Mouse (Mus musculus): ENCODE measurements around the gene Tcf3. TPM values are rescaled to one million over a fixed set of nuclear protein-coding genes. Genes with fewer than 3 reads are reported as not detected.

Tcf3 gene
- polyA plus RNA-seq, 1 experiment from 2014 or later = 85.8 TPM

DNA sequence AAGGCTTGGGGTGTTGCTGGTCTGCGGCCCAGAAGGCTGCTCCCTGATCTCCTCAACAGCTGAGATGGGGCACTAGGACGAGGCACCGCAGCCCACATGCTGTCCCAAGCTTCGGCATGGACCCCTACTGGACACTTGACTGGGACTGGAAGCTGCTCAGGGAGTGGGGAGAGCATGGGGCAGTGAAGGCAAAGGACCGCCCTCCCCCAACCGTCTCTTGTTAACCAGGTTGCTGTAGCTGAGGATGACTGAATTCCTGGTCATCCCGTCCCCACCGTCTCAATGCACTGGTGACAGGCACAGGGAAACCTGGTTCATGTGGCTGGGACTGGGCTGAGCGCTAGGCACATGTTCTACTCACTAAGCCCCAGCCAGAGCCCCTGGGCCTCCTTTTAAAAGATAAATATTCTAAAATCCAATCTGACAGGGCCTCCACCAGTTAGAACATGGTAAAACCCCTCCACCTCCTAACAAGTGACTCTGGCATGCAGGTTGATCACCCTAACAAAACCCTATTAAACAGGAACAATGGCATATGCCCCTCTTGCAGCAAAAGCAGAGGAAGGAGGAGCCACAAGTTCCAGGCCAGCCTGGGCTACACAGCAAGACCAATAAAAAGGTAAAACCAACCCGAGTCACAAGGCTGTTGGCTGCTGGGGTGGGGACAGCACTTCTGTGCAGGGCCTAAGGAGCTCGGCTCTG, 36.5 kb downstream of the Tcf3 start:
- Histone ChIP-seq H3K27me3 (replicated peaks) (no peaks in the 10 kb centered on the region), H3K4me3 (peak overlapping the region; percentile 68), H3K27ac (ENCODE audit: poor library complexity, severe bottlenecking) (0 out of 2 replicates have a peak overlapping the region, but pooled peaks have one; percentile 14), H3K9me3 (replicated peaks) (no peaks in the 10 kb centered on the region), H3K4me2 (peak overlapping the region; percentile 81), H3K36me3 (peaks cover 65% of the 10 kb centered on the region), H3K4me1 (replicated peaks) (peaks cover 36% of the 10 kb centered on the region), H3K9ac (peak overlapping the region; percentile 87)
- no peak for ATAC-seq (ENCODE audit: insufficient number of reproducible peaks, low FRiP score)
- 86% methylated on average over 11 of the region's 11 CpGs for WGBS

DNA sequence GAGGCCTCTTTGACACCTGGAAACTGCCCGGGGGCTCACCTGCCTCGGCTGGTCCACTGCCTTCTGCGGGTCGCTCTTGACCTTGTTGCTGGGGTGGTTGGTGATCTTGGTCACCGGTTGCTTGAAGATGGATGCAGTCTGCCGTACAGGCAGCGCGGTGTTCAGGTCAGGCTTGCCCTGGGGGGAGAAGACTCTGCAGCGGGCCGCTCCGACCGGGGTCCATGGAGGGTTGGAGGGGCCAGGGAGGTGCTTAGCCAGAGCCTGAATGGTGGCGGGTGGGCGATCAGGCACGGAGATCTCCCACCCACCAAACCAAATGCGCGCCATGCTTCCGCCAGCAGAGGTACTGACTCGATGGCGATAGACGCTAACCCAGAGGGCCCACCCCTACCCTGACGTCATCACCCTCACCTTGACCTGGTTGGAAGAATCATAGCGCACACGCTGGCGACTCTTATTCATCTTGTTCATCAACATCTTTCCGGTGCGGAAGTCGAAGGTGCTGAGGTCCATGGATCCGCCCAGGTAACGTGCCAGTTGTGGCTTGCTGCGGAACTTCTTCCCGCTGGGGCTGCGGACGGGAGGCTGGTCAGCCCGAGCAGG, 38.3 kb downstream of the Tcf3 start:
- H3K36me3 ChIP-seq = peaks cover 73% of the 10 kb centered on the region
- H3K9me3 ChIP-seq (replicated peaks) = no peaks in the 10 kb centered on the region
- no peak overlapping the region for H3K4me2 ChIP-seq
- H3K9ac ChIP-seq = no peak overlapping the region
- no peak for ATAC-seq (ENCODE audit: insufficient number of reproducible peaks, low FRiP score)
- H3K27me3 ChIP-seq (replicated peaks) = no peaks in the 10 kb centered on the region
- no peak overlapping the region for H3K27ac ChIP-seq (ENCODE audit: poor library complexity, severe bottlenecking)
- H3K4me1 ChIP-seq (replicated peaks) = peaks cover 24% of the 10 kb centered on the region
- no peak overlapping the region for H3K4me3 ChIP-seq
- 94% methylated on average over 35 of the region's 35 CpGs for WGBS

- Histone ChIP-seq H3K4me1 (replicated peaks) (peaks cover 27% of the 10 kb centered on the region), H3K9me3 (replicated peaks) (no peaks in the 10 kb centered on the region), H3K36me3 (peaks cover 77% of the 10 kb centered on the region), H3K4me2 (no peak overlapping the region), H3K27ac (ENCODE audit: poor library complexity, severe bottlenecking) (no peak overlapping the region), H3K4me3 (no peak overlapping the region), H3K9ac (no peak overlapping the region), H3K27me3 (replicated peaks) (no peaks in the 10 kb centered on the region)
- ATAC-seq (ENCODE audit: insufficient number of reproducible peaks, low FRiP score) = no peak
- 87% methylated on average over 5 of the region's 5 CpGs for WGBS
Observed at GRCm38 (mm10) chr10:80392687-80393086, 40.8 kb downstream of the Tcf3 start.

- no peak overlapping the region for H3K4me2 ChIP-seq
- H3K4me1 ChIP-seq (replicated peaks) = peaks cover 17% of the 10 kb centered on the region
- H3K9me3 ChIP-seq (replicated peaks) = no peaks in the 10 kb centered on the region
- H3K4me3 ChIP-seq = no peak overlapping the region
- H3K27me3 ChIP-seq (replicated peaks) = no peaks in the 10 kb centered on the region
- H3K36me3 ChIP-seq = peaks cover 60% of the 10 kb centered on the region
- 83% methylated on average over 9 of the region's 9 CpGs for WGBS
- ATAC-seq (ENCODE audit: insufficient number of reproducible peaks, low FRiP score) = no peak
- no peak overlapping the region for H3K9ac ChIP-seq
- H3K27ac ChIP-seq (ENCODE audit: poor library complexity, severe bottlenecking) = no peak overlapping the region
Observed at GRCm38 (mm10) chr10:80390697-80391096, 42.8 kb downstream of the Tcf3 start.

DNA sequence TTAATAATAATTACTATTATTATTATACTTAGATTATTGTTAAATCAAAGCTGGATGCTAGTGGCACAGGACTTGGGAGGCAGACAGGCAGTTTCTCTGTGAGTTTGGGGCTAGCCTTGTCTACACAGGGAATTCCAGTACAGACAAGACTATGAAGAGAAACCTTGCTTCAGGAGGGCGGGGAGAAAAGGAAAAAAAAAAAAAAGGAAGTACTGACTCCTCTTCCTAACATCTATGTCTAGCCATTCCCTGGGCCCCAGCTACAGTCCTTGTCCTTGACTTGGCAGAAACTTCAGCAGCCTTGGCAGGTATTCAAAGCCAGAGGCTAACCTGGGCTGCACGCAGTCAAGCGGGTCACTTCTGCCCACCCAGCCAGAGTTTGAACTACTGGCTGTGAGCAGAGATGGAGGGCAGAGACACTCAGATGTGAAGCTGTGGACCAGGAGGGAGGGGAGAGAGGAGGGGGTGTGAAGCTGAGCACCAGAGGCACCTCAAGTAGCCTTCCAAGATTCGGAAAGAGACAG, 44.2 kb downstream of the Tcf3 start:
- no peak overlapping the region for H3K27ac ChIP-seq (ENCODE audit: poor library complexity, severe bottlenecking)
- no peak overlapping the region for H3K4me2 ChIP-seq
- H3K9me3 ChIP-seq (replicated peaks) = no peaks in the 10 kb centered on the region
- 65% methylated on average over 4 of the region's 4 CpGs for WGBS
- no peak for ATAC-seq (ENCODE audit: insufficient number of reproducible peaks, low FRiP score)
- peaks cover 51% of the 10 kb centered on the region for H3K36me3 ChIP-seq
- no peak overlapping the region for H3K9ac ChIP-seq
- no peak overlapping the region for H3K4me3 ChIP-seq
- peaks cover 32% of the 10 kb centered on the region for H3K4me1 ChIP-seq (replicated peaks)
- H3K27me3 ChIP-seq (replicated peaks) = no peaks in the 10 kb centered on the region

GRCm38 (mm10) chr10:80388731-80389130, 44.7 kb downstream of the Tcf3 start:
- Histone ChIP-seq H3K4me1 (replicated peaks) (peaks cover 35% of the 10 kb centered on the region), H3K27me3 (replicated peaks) (no peaks in the 10 kb centered on the region), H3K36me3 (peaks cover 49% of the 10 kb centered on the region), H3K27ac (ENCODE audit: poor library complexity, severe bottlenecking) (no peak overlapping the region), H3K9me3 (replicated peaks) (no peaks in the 10 kb centered on the region), H3K4me3 (0 out of 2 replicates have a peak overlapping the region, but pooled peaks have one; percentile 94), H3K9ac (peak overlapping the region; percentile 77; the same call in 1 of the 2 replicates), H3K4me2 (peak overlapping the region; percentile 95; the same call in 1 of the 2 replicates)
- no peak for ATAC-seq (ENCODE audit: insufficient number of reproducible peaks, low FRiP score)
- WGBS = 30% methylated on average over 2 of the region's 2 CpGs

DNA sequence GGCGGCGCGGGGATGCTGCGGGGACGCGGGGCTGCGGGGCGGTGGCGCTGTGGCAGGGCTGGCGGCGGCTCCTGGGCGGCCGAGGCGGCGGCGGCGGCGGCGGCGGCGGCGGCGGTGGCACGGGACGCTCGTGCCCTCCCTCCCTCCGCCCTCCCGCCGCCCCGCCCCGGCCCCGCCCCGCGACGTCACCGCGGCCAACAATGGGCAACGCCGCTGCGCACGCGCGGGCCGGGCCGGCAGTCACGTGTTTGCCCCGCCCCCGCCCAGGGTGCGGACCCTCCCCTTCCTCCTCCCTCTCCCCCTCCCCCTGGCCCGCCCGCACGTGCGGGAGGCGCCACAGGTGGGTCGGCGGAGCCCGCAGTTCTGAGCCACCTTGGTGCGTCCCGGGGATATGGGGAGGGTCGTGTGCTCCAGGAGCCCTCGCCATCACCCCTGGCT, 45.9 kb downstream of the Tcf3 start, which contains the start of gene Mex3d:
Gene Mex3d, minus strand, starts transcription at position 138 of the 438 bp plus-strand sequence.
- WGBS = 26% methylated on average over 39 of the region's 61 CpGs
- Histone ChIP-seq H3K4me2 (peak within 1 kb of the TSS; percentile 95), H3K4me3 (peak within 1 kb of the TSS; percentile 94), H3K4me1 (replicated peaks) (peaks cover 38% of the 10 kb centered on the region), H3K27me3 (replicated peaks) (no peaks in the 10 kb centered on the region), H3K9me3 (replicated peaks) (no peaks in the 10 kb centered on the region), H3K36me3 (peaks cover 49% of the 10 kb centered on the region), H3K9ac (peak within 1 kb of the TSS; percentile 98), H3K27ac (ENCODE audit: poor library complexity, severe bottlenecking) (peak within 1 kb of the TSS; percentile 68)
- ATAC-seq (ENCODE audit: insufficient number of reproducible peaks, low FRiP score) = peak; percentile 77

GRCm38 (mm10) chr10:80386735-80387471, 46.5 kb downstream of the Tcf3 start:
- peak overlapping the region; percentile 94 for H3K4me3 ChIP-seq
- no peak for ATAC-seq (ENCODE audit: insufficient number of reproducible peaks, low FRiP score)
- peak overlapping the region; percentile 68 for H3K27ac ChIP-seq (ENCODE audit: poor library complexity, severe bottlenecking)
- H3K4me1 ChIP-seq (replicated peaks) = peaks cover 38% of the 10 kb centered on the region
- peaks cover 49% of the 10 kb centered on the region for H3K36me3 ChIP-seq
- WGBS = 2% methylated on average over 91 of the region's 94 CpGs
- no peaks in the 10 kb centered on the region for H3K9me3 ChIP-seq (replicated peaks)
- peak overlapping the region; percentile 98 for H3K9ac ChIP-seq
- H3K4me2 ChIP-seq = peak overlapping the region; percentile 95
- no peaks in the 10 kb centered on the region for H3K27me3 ChIP-seq (replicated peaks)

GRCm38 (mm10) chr10:80385811-80386734, 47.4 kb downstream of the Tcf3 start:
- H3K36me3 ChIP-seq = peaks cover 49% of the 10 kb centered on the region
- no peaks in the 10 kb centered on the region for H3K9me3 ChIP-seq (replicated peaks)
- peak; percentile 37 for ATAC-seq (ENCODE audit: insufficient number of reproducible peaks, low FRiP score)
- H3K27ac ChIP-seq (ENCODE audit: poor library complexity, severe bottlenecking) = peak overlapping the region; percentile 68
- H3K27me3 ChIP-seq (replicated peaks) = no peaks in the 10 kb centered on the region
- 1% methylated on average over 34 of the region's 34 CpGs for WGBS
- peaks cover 38% of the 10 kb centered on the region for H3K4me1 ChIP-seq (replicated peaks)
- H3K4me2 ChIP-seq = peak overlapping the region; percentile 95
- peak overlapping the region; percentile 98 for H3K9ac ChIP-seq
- peak overlapping the region; percentile 94 for H3K4me3 ChIP-seq

- Histone ChIP-seq H3K4me1 (replicated peaks) (peaks cover 38% of the 10 kb centered on the region), H3K4me3 (peak overlapping the region; percentile 94), H3K27ac (ENCODE audit: poor library complexity, severe bottlenecking) (peak overlapping the region; percentile 68; the same call in 1 of the 2 replicates), H3K9ac (peak overlapping the region; percentile 98), H3K4me2 (peak overlapping the region; percentile 95), H3K9me3 (replicated peaks) (no peaks in the 10 kb centered on the region), H3K27me3 (replicated peaks) (no peaks in the 10 kb centered on the region), H3K36me3 (peaks cover 48% of the 10 kb centered on the region)
- no peak for ATAC-seq (ENCODE audit: insufficient number of reproducible peaks, low FRiP score)
- 23% methylated on average over 7 of the region's 7 CpGs for WGBS
Observed at GRCm38 (mm10) chr10:80385310-80385709, 48.1 kb downstream of the Tcf3 start.

Data from heart, embryonic 12.5 days (tissue).